Mouse (Mus musculus) CH12.LX (cell line): ENCODE results near the gene Tmem238l.

Experiments
- CTCF ChIP-seq, 2 experiments: IDR thresholded peaks in 1 of 2; conservative IDR thresholded peaks in 1 of 2; 2 replicates each; pipeline ENCODE4 v1.5.1; 2011 to 2012; ENCODE audit warnings: low read depth in 2 of 2, low read length in 2 of 2, improper control_type of control experiment in 1 of 2, inconsistent platforms in 1 of 2, mild to moderate bottlenecking in 1 of 2, moderate library complexity in 1 of 2
- E2F4 ChIP-seq: IDR thresholded peaks from 2 replicates; pipeline ENCODE4 v1.6.1; 2011; ENCODE audit warnings: low read depth, low read length, improper control_type of control experiment; ENCODE audit not compliant: insufficient replicate concordance
- EP300 ChIP-seq: IDR thresholded peaks from 2 replicates; pipeline ENCODE4 v1.6.1; 2011; ENCODE audit warnings: low read length, improper control_type of control experiment
- ETS1 ChIP-seq: conservative IDR thresholded peaks from 2 replicates; pipeline ENCODE4 v1.6.1; 2012; ENCODE audit warnings: low read depth, mild to moderate bottlenecking, inconsistent platforms, low read length, improper control_type of control experiment, moderate library complexity
- GABPA ChIP-seq: IDR thresholded peaks from 2 replicates; pipeline ENCODE4 v1.6.1; 2012; ENCODE audit warnings: low read depth, low read length, improper control_type of control experiment, inconsistent platforms; ENCODE audit not compliant: insufficient replicate concordance
- IRF4 ChIP-seq: IDR thresholded peaks from 2 replicates; pipeline ENCODE4 v1.6.1; 2014; ENCODE audit warnings: low read depth, mild to moderate bottlenecking, inconsistent platforms, low read length, improper control_type of control experiment
- MAFK ChIP-seq: IDR thresholded peaks from 2 replicates; pipeline ENCODE4 v1.6.1; 2011; ENCODE audit warnings: low read length, improper control_type of control experiment; ENCODE audit not compliant: insufficient replicate concordance
- MEF2A ChIP-seq: IDR thresholded peaks from 2 replicates; pipeline ENCODE4 v1.6.1; 2014; ENCODE audit warnings: low read depth, mild to moderate bottlenecking, inconsistent platforms, low read length, improper control_type of control experiment, borderline replicate concordance
- POLR2A ChIP-seq: IDR thresholded peaks from 2 replicates; pipeline ENCODE4 v1.6.1; 2011; ENCODE audit warnings: low read depth, mild to moderate bottlenecking, improper control_type of control experiment, low read length
- SIN3A ChIP-seq: IDR thresholded peaks from 2 replicates; pipeline ENCODE4 v1.6.1; 2012; ENCODE audit warnings: low read length, improper control_type of control experiment, inconsistent platforms
- SMC3 ChIP-seq: IDR thresholded peaks from 2 replicates; pipeline ENCODE4 v1.6.1; 2011; ENCODE audit warnings: low read depth, low read length, improper control_type of control experiment
- UBTF ChIP-seq: IDR thresholded peaks from 2 replicates; pipeline ENCODE4 v1.6.1; 2012; ENCODE audit warnings: low read depth, mild to moderate bottlenecking, inconsistent platforms, low read length, improper control_type of control experiment, moderate library complexity
- ZKSCAN1 ChIP-seq: IDR thresholded peaks from 2 replicates; pipeline ENCODE4 v1.6.1; 2012; ENCODE audit warnings: low read depth, inconsistent platforms, low read length, improper control_type of control experiment, borderline replicate concordance
- ZNF384 ChIP-seq: IDR thresholded peaks from 2 replicates; pipeline ENCODE4 v1.6.1; 2012; ENCODE audit warnings: low read depth, low read length, improper control_type of control experiment, inconsistent platforms

- no peak for TF ChIP-seq CTCF (conservative IDR thresholded peaks at IDR 0.05 in 1 of 2, IDR thresholded peaks at IDR 0.05 in 1 of 2; ENCODE audit: low read depth in 2 of 2, low read length in 2 of 2)
- TF ChIP-seq EP300, result no peak
- TF ChIP-seq MAFK, result no peak
- TF ChIP-seq ZKSCAN1, result no peak
- no peak for TF ChIP-seq POLR2A
- TF ChIP-seq E2F4, result no peak
- TF ChIP-seq ZNF384, result no peak
- no peak for TF ChIP-seq GABPA
- TF ChIP-seq UBTF, result no peak
- TF ChIP-seq SMC3, result no peak
- no peak for TF ChIP-seq ETS1
- TF ChIP-seq IRF4, result no peak
- no peak for TF ChIP-seq MEF2A
- no peak for TF ChIP-seq SIN3A
Measured at GRCm38 (mm10) chr11:66946521-66946920, 9.9 kb upstream of the Tmem238l start.
